Mouse (Mus musculus): ENCODE data around the gene Gm14401. TPM values are rescaled to one million over a fixed set of nuclear protein-coding genes. Genes with fewer than 3 reads are reported as not detected.
"Not testable (repeated sequence)": the region's sequence is repeated elsewhere in the genome, so short reads cannot be mapped to it uniquely, and the experiment has no call there.

The Gm14401 gene
- not detected in 2 replicates for polyA plus RNA-seq (2015; fragmentation: Nextera tagmentation; extraction: Ambion mirVana)

DNA sequence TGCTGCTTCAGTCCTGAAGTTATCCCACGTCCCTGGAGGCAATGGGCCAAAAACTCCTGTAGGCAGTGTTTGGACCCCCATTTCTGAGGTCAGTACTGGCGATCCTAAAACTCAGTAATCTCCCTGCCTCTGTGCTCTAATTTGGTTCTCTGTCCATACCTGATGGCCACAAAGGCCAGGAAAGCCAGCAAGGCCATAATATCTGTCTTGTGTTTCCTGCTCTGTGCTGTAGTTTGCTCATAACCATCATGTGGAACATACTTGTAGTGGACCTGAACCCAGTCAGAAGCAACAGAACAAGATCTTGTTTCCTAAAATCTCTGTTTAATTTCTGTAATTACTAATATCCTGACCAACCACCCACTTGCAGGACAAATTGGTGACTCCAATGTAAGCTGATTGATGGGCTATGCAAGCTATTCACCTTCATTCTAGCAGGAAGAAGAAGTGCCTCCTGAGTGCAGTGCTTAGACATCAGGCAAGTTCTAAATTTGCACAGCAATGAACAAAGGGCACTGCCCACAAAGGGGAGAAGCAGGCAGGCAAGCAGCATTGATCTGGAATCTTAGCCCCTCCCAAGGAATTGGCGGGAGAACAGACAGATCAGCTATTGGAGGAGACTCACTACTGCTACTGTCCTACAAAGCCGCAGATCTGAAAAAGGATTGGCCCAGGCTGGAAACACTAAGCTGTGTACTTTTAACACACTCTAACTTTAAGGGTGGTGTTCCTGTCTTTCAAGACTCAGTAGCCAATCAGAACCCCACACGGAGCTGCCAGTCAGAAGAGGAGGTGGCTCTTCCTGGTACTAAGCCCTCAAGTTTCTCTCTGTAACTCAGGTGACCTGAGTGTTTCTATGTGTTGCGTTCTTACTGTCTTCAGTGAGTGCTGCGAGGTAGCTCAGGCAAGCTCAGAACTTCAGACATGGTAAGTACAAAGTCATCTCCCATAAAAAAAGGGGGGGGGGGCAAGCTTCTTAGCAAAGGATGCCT, at the start of gene Gm14401:
Gm14401 (plus strand) TSS at position 889 of the 992 bp plus-strand sequence.
- not testable (repeated sequence) for ATAC-seq (replicated peaks); H3K9me3 ChIP-seq; H3K27me3 ChIP-seq; H3K4me2 ChIP-seq (replicated peaks); H3K4me1 ChIP-seq; H3K4me3 ChIP-seq; H3K9ac ChIP-seq (replicated peaks); H3K36me3 ChIP-seq; H3K27ac ChIP-seq (replicated peaks)
- 75% methylated on average over 7 of the region's 7 CpGs for WGBS

- H3K27ac ChIP-seq (replicated peaks); H3K4me1 ChIP-seq; H3K36me3 ChIP-seq; H3K4me3 ChIP-seq; H3K9ac ChIP-seq (replicated peaks); H3K27me3 ChIP-seq; H3K4me2 ChIP-seq (replicated peaks); ATAC-seq (replicated peaks); H3K9me3 ChIP-seq: not testable (repeated sequence)
- WGBS = 88% methylated on average over 1 of the region's 1 CpGs
These were observed 1.3 kb upstream of the Gm14401 start for GRCm38 (mm10) chr2:177072807-177073206.

DNA sequence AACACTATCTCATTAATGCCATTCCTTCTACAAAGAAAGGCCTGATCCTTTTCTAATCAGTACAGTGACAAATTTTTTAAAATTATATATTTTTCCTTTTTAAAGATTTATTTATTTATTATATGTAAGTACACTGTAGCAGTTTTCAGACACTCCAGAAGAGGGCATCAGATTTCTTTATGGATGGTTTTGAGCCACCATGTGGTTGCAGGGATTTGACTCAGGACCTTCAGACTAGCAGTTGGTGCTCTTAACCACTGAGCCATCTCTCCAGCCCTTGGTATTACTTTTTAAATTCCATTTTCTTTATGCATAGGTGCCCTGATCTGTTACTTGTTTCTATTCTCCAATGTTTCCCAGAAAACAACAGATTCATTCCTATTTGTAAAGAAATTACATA, 895 bp downstream of the Gm14401 start:
- H3K9me3 ChIP-seq; H3K4me3 ChIP-seq; H3K27ac ChIP-seq (replicated peaks); ATAC-seq (replicated peaks); H3K4me2 ChIP-seq (replicated peaks); H3K27me3 ChIP-seq; H3K9ac ChIP-seq (replicated peaks); H3K4me1 ChIP-seq; H3K36me3 ChIP-seq: not testable (repeated sequence)

GRCm38 (mm10) chr2:177079866-177080265, 5.7 kb downstream of the Gm14401 start:
- 90% methylated on average over 1 of the region's 1 CpGs for WGBS
- not testable (repeated sequence) for H3K27me3 ChIP-seq; ATAC-seq (replicated peaks); H3K9me3 ChIP-seq; H3K4me1 ChIP-seq; H3K36me3 ChIP-seq; H3K27ac ChIP-seq (replicated peaks); H3K4me2 ChIP-seq (replicated peaks); H3K9ac ChIP-seq (replicated peaks); H3K4me3 ChIP-seq

- not testable (repeated sequence) for H3K27me3 ChIP-seq; H3K4me2 ChIP-seq (replicated peaks); H3K4me3 ChIP-seq; ATAC-seq (replicated peaks); H3K9ac ChIP-seq (replicated peaks); H3K9me3 ChIP-seq; H3K4me1 ChIP-seq; H3K36me3 ChIP-seq; H3K27ac ChIP-seq (replicated peaks)
- WGBS = 88% methylated on average over 5 of the region's 5 CpGs
These were observed 35.0 kb downstream of the Gm14401 start for GRCm38 (mm10) chr2:177109086-177109485.

DNA sequence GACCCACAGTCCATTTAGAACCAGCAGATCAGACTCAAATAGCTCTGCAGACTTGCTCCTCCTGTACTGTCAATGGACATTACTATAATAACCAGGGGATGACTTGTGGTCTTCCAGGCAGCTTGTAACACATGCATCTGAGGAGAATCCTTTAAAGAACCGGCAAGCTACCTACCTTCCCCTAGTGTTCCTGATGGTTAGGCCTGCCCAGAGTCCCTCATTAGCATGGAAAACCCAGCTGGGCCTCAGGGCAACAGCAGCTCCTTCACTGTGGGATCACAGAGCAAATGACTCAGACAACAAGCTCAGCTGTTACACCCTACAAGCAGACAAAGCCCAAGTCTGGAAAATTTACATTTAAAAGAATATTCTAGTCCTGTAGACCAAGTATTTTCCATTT, 55.0 kb downstream of the Gm14401 start:
- H3K9me3 ChIP-seq; H3K9ac ChIP-seq (replicated peaks); H3K4me2 ChIP-seq (replicated peaks); H3K36me3 ChIP-seq; H3K4me3 ChIP-seq; H3K27me3 ChIP-seq; ATAC-seq (replicated peaks); H3K4me1 ChIP-seq; H3K27ac ChIP-seq (replicated peaks): not testable (repeated sequence)
- WGBS = 45% methylated on average over 1 of the region's 1 CpGs

Other genes with a start within 250 kb of the Gm14401 start
- not detected in 2 replicates for gene Gm14408, start 243.2 kb upstream of the Gm14401 start, polyA plus RNA-seq (2015; fragmentation: Nextera tagmentation; extraction: Ambion mirVana)
- gene Gm14296, start 146.5 kb upstream of the Gm14401 start, polyA plus RNA-seq (2015; fragmentation: Nextera tagmentation; extraction: Ambion mirVana) = 13.5 and 14.7 TPM in 2 replicates
- 6.0 and 9.2 TPM in 2 replicates for gene Gm14419, start 73.4 kb upstream of the Gm14401 start, polyA plus RNA-seq (2015; fragmentation: Nextera tagmentation; extraction: Ambion mirVana)
- 30.9 and 34.5 TPM in 2 replicates for gene Gm14410, start 132.1 kb downstream of the Gm14401 start, polyA plus RNA-seq (2015; fragmentation: Nextera tagmentation; extraction: Ambion mirVana)
- not detected in 2 replicates for gene Gm14409, start 192.7 kb downstream of the Gm14401 start, polyA plus RNA-seq (2015; fragmentation: Nextera tagmentation; extraction: Ambion mirVana)
- 0.15 and 0.42 TPM in 2 replicates for gene Gm14412, start 250.0 kb downstream of the Gm14401 start, polyA plus RNA-seq (2015; fragmentation: Nextera tagmentation; extraction: Ambion mirVana)